Comparison of ENCODE assay signal across 9 mouse cellular contexts in genomic region chr6:85302326-85303055, GRCm38 (mm10). TPM values are rescaled to one million over a fixed set of nuclear protein-coding genes. Genes with fewer than 3 reads are reported as not detected.
DNase-seq lines count a peak whose midpoint lies in the region; ATAC-seq and TF ChIP-seq lines count a peak whose summit lies in the region.
"Had no signal": no experiment of that assay in that cellular context is flagged by ENCODE, and none has a peak within 500 bp of the region (broad histone marks: within the 10 kb centered on the region; RNA-seq: fewer than 3 reads in every experiment).

No protein-coding gene starts in this region.

- peak; percentile 97 for DNase-seq in heart, adult 11 months
- DNase-seq in cerebellum, postnatal 14 days: peak; percentile 80 to 88
- DNase-seq in gastrocnemius, postnatal 10 days: peak; percentile 18
- no peak for DNase-seq in kidney, postnatal 0 days (ENCODE audit: low spot score)
- DNase-seq in limb, embryonic 14.5 days (ENCODE audit: low spot score): peak; percentile 89
- DNase-seq in right cerebral cortex, postnatal 10 days (ENCODE audit: low spot score in 2 of 2): peak; percentile 82 to 83

- H3K36me3 ChIP-seq in heart, embryonic 11.5 days (ENCODE audit: control insufficient read depth, insufficient read depth, low read length): no peaks in the 10 kb centered on the region
- H3K36me3 ChIP-seq in kidney, postnatal 0 days (ENCODE audit: insufficient read depth, low read length): no peaks in the 10 kb centered on the region
- H3K36me3 ChIP-seq in limb, embryonic 14.5 days (ENCODE audit: control insufficient read depth, insufficient read depth, low read length): no peaks in the 10 kb centered on the region
- H3K36me3 ChIP-seq: embryonic facial prominence, embryonic 12.5 days had no signal

- no peak overlapping the region for H3K4me3 ChIP-seq in heart, embryonic 11.5 days (ENCODE audit: low read depth, low read length)
- no peak overlapping the region for H3K4me3 ChIP-seq in kidney, postnatal 0 days (replicated peaks; ENCODE audit: low read depth, low read length)
- H3K4me3 ChIP-seq in limb, embryonic 14.5 days (replicated peaks; ENCODE audit: low read length): no peak overlapping the region
- H3K4me3 ChIP-seq: embryonic facial prominence, embryonic 12.5 days had no signal

- no peaks in the 10 kb centered on the region for H3K9me3 ChIP-seq in heart, embryonic 11.5 days (replicated peaks; ENCODE audit: control insufficient read depth, low read length)
- H3K9me3 ChIP-seq in kidney, postnatal 0 days (replicated peaks; ENCODE audit: low read length): no peaks in the 10 kb centered on the region
- no peaks in the 10 kb centered on the region for H3K9me3 ChIP-seq in limb, embryonic 14.5 days (ENCODE audit: control insufficient read depth, low read length)
- H3K9me3 ChIP-seq: embryonic facial prominence, embryonic 12.5 days had no signal

- H3K4me1 ChIP-seq in heart, embryonic 11.5 days (ENCODE audit: control insufficient read depth, insufficient read depth, low read length): no peaks in the 10 kb centered on the region
- H3K4me1 ChIP-seq in kidney, postnatal 0 days (replicated peaks; ENCODE audit: insufficient read depth, low read length): no peaks in the 10 kb centered on the region
- peaks cover 12% of the 10 kb centered on the region for H3K4me1 ChIP-seq in limb, embryonic 14.5 days (ENCODE audit: control insufficient read depth, insufficient read depth, low read length)
- H3K4me1 ChIP-seq: embryonic facial prominence, embryonic 12.5 days had no signal

- 80% methylated on average over 3 of the region's 3 CpGs for WGBS in heart, embryonic 11.5 days (ENCODE audit: insufficient replicate concordance)
- 54% methylated on average over 3 of the region's 3 CpGs for WGBS in kidney, postnatal 0 days
- WGBS in limb, embryonic 14.5 days: 22% methylated on average over 3 of the region's 3 CpGs

- no peak for TF ChIP-seq CTCF in kidney, postnatal 0 days (IDR thresholded peaks at IDR 0.05; ENCODE audit: low read depth)

- no peak for TF ChIP-seq POLR2A in limb, embryonic 14.5 days (IDR thresholded peaks at IDR 0.05; ENCODE audit: borderline replicate concordance, extremely low read depth, insufficient read depth, insufficient read length)

- no peak overlapping the region for H3K27ac ChIP-seq in heart, embryonic 11.5 days (ENCODE audit: low read depth, low read length)
- 0 out of 2 replicates have a peak overlapping the region, but pooled peaks have one; percentile 1 for H3K27ac ChIP-seq in kidney, postnatal 0 days
- H3K27ac ChIP-seq in limb, embryonic 14.5 days (replicated peaks; ENCODE audit: low read depth, low read length): peak overlapping the region; percentile 86
- H3K27ac ChIP-seq: embryonic facial prominence, embryonic 12.5 days had no signal

- H3K9ac ChIP-seq in heart, embryonic 11.5 days (ENCODE audit: low read depth, low read length): no peak overlapping the region
- H3K9ac ChIP-seq in kidney, postnatal 0 days (ENCODE audit: low read depth, low read length): no peak overlapping the region
- peak overlapping the region; percentile 32; the same call in 1 of the 2 replicates for H3K9ac ChIP-seq in limb, embryonic 14.5 days (ENCODE audit: low read depth, low read length, severe bottlenecking)
- H3K9ac ChIP-seq: embryonic facial prominence, embryonic 12.5 days had no signal

- no peak for ATAC-seq in heart, embryonic 11.5 days (replicated peaks; ENCODE audit: insufficient number of reproducible peaks, low FRiP score, low TSS enrichment)
- ATAC-seq in kidney, postnatal 0 days (replicated peaks; ENCODE audit: low FRiP score, low read depth): no peak
- ATAC-seq in limb, embryonic 14.5 days (ENCODE audit: low FRiP score, low read depth): peak; percentile 84
- ATAC-seq in erythroid progenitor cell, adult 5-6 weeks (replicated peaks; ENCODE audit: low FRiP score, poor library complexity, severe bottlenecking): no peak; the same call in 1 of the 2 replicates

- H3K4me2 ChIP-seq in heart, embryonic 11.5 days: no peak overlapping the region
- H3K4me2 ChIP-seq in kidney, postnatal 0 days (ENCODE audit: low read length): no peak overlapping the region
- no peak overlapping the region; the same call in 1 of the 2 replicates for H3K4me2 ChIP-seq in limb, embryonic 14.5 days (replicated peaks; ENCODE audit: low read depth, low read length, severe bottlenecking)
- H3K4me2 ChIP-seq: embryonic facial prominence, embryonic 12.5 days had no signal

- H3K27me3 ChIP-seq in heart, embryonic 11.5 days (ENCODE audit: control insufficient read depth, insufficient read depth, low read length): no peaks in the 10 kb centered on the region
- H3K27me3 ChIP-seq in kidney, postnatal 0 days (ENCODE audit: insufficient read depth, low read length): no peaks in the 10 kb centered on the region
- no peaks in the 10 kb centered on the region for H3K27me3 ChIP-seq in limb, embryonic 14.5 days (ENCODE audit: control insufficient read depth, insufficient read depth, low read length)
- H3K27me3 ChIP-seq: embryonic facial prominence, embryonic 12.5 days had no signal

RNA-seq across cellular contexts. Expression of gene Sfxn5, which starts 30.7 kb away (rescaled TPM):
- 3.6 and 5.6 TPM in 2 replicates for polyA plus RNA-seq in heart, embryonic 11.5 days (2014; fragmentation: Nextera tagmentation; extraction: Ambion mirVana)
- total RNA-seq in gastrocnemius, postnatal 10 days (2021): 1 to 10 TPM; 2.8 to 5.1 TPM
- 12.9 and 15.7 TPM in 2 replicates for polyA plus RNA-seq in kidney, postnatal 0 days (2015; fragmentation: Nextera tagmentation; extraction: Ambion mirVana)
- 5.8 and 7.4 TPM in 2 replicates for polyA plus RNA-seq in limb, embryonic 14.5 days (2012; rRNA removed)
- 6.6 and 9.3 TPM in 2 replicates for polyA plus RNA-seq in limb, embryonic 14.5 days (2014; fragmentation: Nextera tagmentation; extraction: Ambion mirVana)
- 0.72 and 0.84 TPM in 2 replicates for total RNA-seq in erythroid progenitor cell, adult 5-6 weeks (2015; ENCODE audit: low replicate concordance)
- total RNA-seq in erythroid progenitor cell, adult 5-6 weeks (2017; ENCODE audit: low replicate concordance): 1.2 and 1.7 TPM in 2 replicates
